Mouse (Mus musculus) right cerebral cortex, postnatal 4 days (tissue): ENCODE measurements at regions not wholly inside any gene's neighbourhood (a gene's known extent, or its start where the extent isn't known, plus 50 kb on each side); places are given as distances from the start of the nearest gene placed in this dataset.

Experiments used
- DNase-seq: peaks from one replicate; pipeline ENCODE4 v3.0.0-alpha.2; 2022

- no peak for DNase-seq
These were observed 63.9 kb upstream of the Tnrc6a start for GRCm38 (mm10) chr7:123059718-123060337.

- DNase-seq: no peak
These were observed 60.2 kb upstream of the Tnrc6a start for GRCm38 (mm10) chr7:123063264-123064011.

DNA sequence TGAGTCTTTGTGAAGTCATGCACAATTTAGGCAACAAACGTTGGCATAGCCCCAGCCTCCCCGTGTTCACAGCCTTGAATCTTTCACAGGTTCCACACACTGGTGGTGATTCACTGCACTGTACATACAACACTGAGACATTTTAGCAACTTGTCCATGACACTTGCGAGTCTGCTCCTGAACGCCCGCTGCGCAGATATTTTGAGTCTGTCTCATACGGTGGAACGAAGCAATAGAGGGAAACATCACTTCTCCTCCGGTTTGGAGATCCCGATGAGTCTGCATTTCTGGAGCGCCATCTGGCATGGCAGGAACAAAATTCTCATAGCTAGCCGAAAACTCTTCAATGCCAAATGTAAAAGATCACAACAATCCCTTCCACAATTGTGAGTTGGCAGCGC lies 57.7 kb upstream of the Tnrc6a start:
- DNase-seq: peak; percentile 59

- DNase-seq: no peak
These were observed 56.3 kb upstream of the Tnrc6a start for GRCm38 (mm10) chr7:123067396-123067795.

DNA sequence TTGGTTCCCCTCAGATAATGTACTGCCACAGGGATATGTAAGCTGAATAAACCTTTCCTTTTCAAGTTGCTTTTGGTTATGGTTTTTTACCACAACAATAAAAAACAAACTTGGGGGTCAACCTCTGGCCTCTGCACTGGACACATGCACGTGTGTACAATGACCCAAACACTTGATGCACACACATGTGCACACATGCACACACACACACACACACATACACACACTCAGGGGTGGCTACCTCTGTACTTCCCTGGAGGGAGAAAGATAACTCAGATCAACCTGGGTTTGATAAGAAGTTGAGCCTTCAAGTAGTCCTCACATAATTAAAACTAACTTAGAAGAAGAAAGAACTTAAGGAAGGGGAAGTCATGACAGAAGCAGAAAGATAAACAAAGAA lies 55.4 kb upstream of the Tnrc6a start:
- no peak for DNase-seq

DNA sequence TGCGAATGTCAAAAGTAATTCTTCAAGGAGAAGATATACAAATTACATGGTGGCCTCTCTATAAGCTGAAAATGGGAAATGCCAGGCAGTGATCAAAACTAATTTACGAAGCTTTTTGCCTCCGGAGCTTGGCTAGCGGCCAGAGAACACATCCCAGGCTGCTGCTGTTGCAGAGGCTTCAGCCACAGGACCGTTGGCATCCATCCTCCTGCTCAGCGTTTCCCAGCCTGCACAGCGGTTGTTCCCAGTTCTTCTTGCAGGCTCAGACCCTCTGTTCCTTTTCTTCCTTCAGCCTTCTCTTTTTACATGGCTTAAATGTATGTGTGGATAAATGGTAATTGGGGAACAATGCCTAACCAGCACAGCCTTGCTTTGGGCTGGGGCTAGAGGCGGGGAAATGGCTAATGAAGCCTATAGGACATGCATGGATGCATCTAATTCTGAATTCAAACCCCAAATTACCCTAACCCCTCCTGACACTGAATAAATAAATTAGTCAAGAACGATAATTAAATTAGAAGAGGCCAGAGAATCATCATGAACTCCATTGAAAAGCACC lies 54.9 kb upstream of the Tnrc6a start:
- peak; percentile 62 for DNase-seq

GRCm38 (mm10) chr7:123069280-123069679 lies 54.4 kb upstream of the Tnrc6a start:
- no peak for DNase-seq

DNA sequence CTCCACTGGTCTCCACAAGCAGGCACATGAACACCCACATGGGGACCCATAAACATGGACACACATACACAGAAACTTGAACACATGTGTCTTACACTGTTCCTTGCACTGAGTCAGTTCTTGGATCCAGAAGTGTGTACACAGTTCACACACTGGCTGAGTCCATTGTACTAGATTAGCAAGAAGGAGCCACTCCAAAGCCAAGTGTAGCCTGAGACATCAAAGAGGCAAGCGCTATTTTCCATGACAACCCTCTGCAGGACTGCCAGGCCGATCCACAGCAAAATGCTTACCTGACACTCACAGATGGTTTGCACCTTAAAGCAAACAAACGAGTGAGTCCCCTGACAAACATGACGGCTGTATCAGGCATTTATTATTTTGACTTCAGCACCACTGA lies 52.8 kb upstream of the Tnrc6a start:
- DNase-seq: no peak
